Mouse (Mus musculus) olfactory bulb, adult 2 months (tissue): ENCODE results near the gene Cacna2d2. TPM values are rescaled to one million over a fixed set of nuclear protein-coding genes. Genes with fewer than 3 reads are reported as not detected.

Experiments used
- H3K27ac ChIP-seq: fragments of 200-500 bp; 2 replicates; pipeline ENCODE4 v1.5.1; 2012; ENCODE audit warnings: low read depth, low read length; ENCODE audit not compliant: insufficient read depth
- H3K4me1 ChIP-seq: fragments of 200-500 bp; 2 replicates; pipeline ENCODE4 v1.6.1; 2012; ENCODE audit warnings: low read length; ENCODE audit not compliant: control insufficient read depth, insufficient read depth
- H3K4me3 ChIP-seq: fragments of 200-500 bp; 2 replicates; pipeline ENCODE4 v1.5.1; 2012; ENCODE audit warnings: mild to moderate bottlenecking, low read depth, low read length, moderate library complexity; ENCODE audit not compliant: insufficient read depth
- CTCF ChIP-seq: fragments of 200-500 bp; IDR thresholded peaks from 2 replicates; pipeline ENCODE4 v1.5.1; 2012; ENCODE audit warnings: low read depth, mild to moderate bottlenecking, low read length, moderate library complexity; ENCODE audit not compliant: insufficient read depth
- POLR2A ChIP-seq: fragments of 200-500 bp; IDR thresholded peaks from 2 replicates; pipeline ENCODE4 v1.6.1; 2012; ENCODE audit warnings: mild to moderate bottlenecking, low read depth, low read length, moderate library complexity; ENCODE audit not compliant: insufficient read depth
- WGBS: fragments of 180-500 bp; shearing (Covaris S2); methylation state at CpG from one replicate; pipeline ENCODE4 v1.1.7; 2018; 5-methylcytosine and 5-hydroxymethylcytosine counted together
- polyA plus RNA-seq: library from polyadenylated mRNA; stranded (reverse); fragments of >200 nt; gene quantifications from 2 replicates; pipeline ENCODE4 v1.2.4, GENCODE M21; 2012; ENCODE audit warnings: low replicate concordance; ENCODE audit not compliant: missing spikeins, insufficient read depth, insufficient read length

The Cacna2d2 gene
- polyA plus RNA-seq, 1 experiment = not detected

GRCm38 (mm10) chr9:107514303-107514955 is 115.0 kb downstream of the Cacna2d2 start:
- no peak for TF ChIP-seq POLR2A
- TF ChIP-seq CTCF = peak; percentile 97
- H3K4me1 ChIP-seq = peaks cover 10% of the 10 kb centered on the region
- no peak overlapping the region for H3K4me3 ChIP-seq
- 29% methylated on average over 14 of the region's 14 CpGs for WGBS
- no peak overlapping the region for H3K27ac ChIP-seq

GRCm38 (mm10) chr9:107520331-107520730 is 120.9 kb downstream of the Cacna2d2 start:
- WGBS = 67% methylated on average over 6 of the region's 6 CpGs
- H3K4me3 ChIP-seq = no peak overlapping the region
- H3K4me1 ChIP-seq = peaks cover 6% of the 10 kb centered on the region
- TF ChIP-seq POLR2A (no peak), CTCF (no peak)
- H3K27ac ChIP-seq = no peak overlapping the region

- no peak overlapping the region for H3K27ac ChIP-seq
Measured at GRCm38 (mm10) chr9:107521190-107521589, 121.8 kb downstream of the Cacna2d2 start.

GRCm38 (mm10) chr9:107521711-107522399 is 122.4 kb downstream of the Cacna2d2 start:
- Histone ChIP-seq H3K4me3 (no peak overlapping the region), H3K27ac (no peak overlapping the region), H3K4me1 (peaks cover 12% of the 10 kb centered on the region)
- no peak for TF ChIP-seq CTCF
- TF ChIP-seq POLR2A = no peak
- 49% methylated on average over 25 of the region's 25 CpGs for WGBS

More at GRCm38 (mm10) chr9:107521190-107521589, 121.8 kb downstream of the Cacna2d2 start:
- WGBS = 71% methylated on average over 5 of the region's 5 CpGs
- peaks cover 6% of the 10 kb centered on the region for H3K4me1 ChIP-seq
- TF ChIP-seq POLR2A (no peak), CTCF (no peak)
- no peak overlapping the region for H3K4me3 ChIP-seq

GRCm38 (mm10) chr9:107522400-107522711 is 122.9 kb downstream of the Cacna2d2 start:
- 56% methylated on average over 2 of the region's 2 CpGs for WGBS
- Histone ChIP-seq H3K4me3 (no peak overlapping the region), H3K27ac (no peak overlapping the region), H3K4me1 (peaks cover 15% of the 10 kb centered on the region)
- TF ChIP-seq CTCF (no peak), POLR2A (no peak)

- TF ChIP-seq CTCF (no peak), POLR2A (no peak)
- Histone ChIP-seq H3K27ac (no peak overlapping the region), H3K4me3 (peak overlapping the region; percentile 17), H3K4me1 (peaks cover 15% of the 10 kb centered on the region)
- 10% methylated on average over 44 of the region's 44 CpGs for WGBS
Measured at GRCm38 (mm10) chr9:107526198-107527026, 127.0 kb downstream of the Cacna2d2 start.

- H3K27ac ChIP-seq = peak within 1 kb of the TSS; percentile 72; the same call in 1 of the 2 replicates
Measured at GRCm38 (mm10) chr9:107533791-107534407, 134.5 kb downstream of the Cacna2d2 start, which contains the start of gene Tmem115. Gene Tmem115 (plus strand): TSS chr9:107533945.

GRCm38 (mm10) chr9:107534408-107535202 is 135.2 kb downstream of the Cacna2d2 start:
- H3K27ac ChIP-seq = no peak overlapping the region
- H3K4me3 ChIP-seq = peak overlapping the region; percentile 78
- TF ChIP-seq CTCF (no peak), POLR2A (no peak)
- peaks cover 25% of the 10 kb centered on the region for H3K4me1 ChIP-seq
- under 1% methylated on average over 40 of the region's 40 CpGs for WGBS

More at GRCm38 (mm10) chr9:107533791-107534407, 134.5 kb downstream of the Cacna2d2 start, which contains the start of gene Tmem115:
- Histone ChIP-seq H3K4me1 (peaks cover 25% of the 10 kb centered on the region), H3K4me3 (peak within 1 kb of the TSS; percentile 78)
- peak; percentile 72 for TF ChIP-seq POLR2A
- TF ChIP-seq CTCF = 0 out of 2 replicates have a peak, but pooled peaks have one; percentile 19
- WGBS = under 1% methylated on average over 48 of the region's 48 CpGs
